Mouse (Mus musculus) G1E (cell line): Measurements from ENCODE around the gene Kif1b. TPM values are rescaled to one million over a fixed set of nuclear protein-coding genes. Genes with fewer than 3 reads are reported as not detected.

Experiments used
- ATAC-seq: 2 replicates; pipeline ENCODE4 v1.8.0; 2016; ENCODE audit warnings: mild to moderate bottlenecking; ENCODE audit not compliant: insufficient number of reproducible peaks, poor library complexity, low FRiP score, severe bottlenecking; ENCODE audit errors: extremely low read depth
- DNase-seq: peaks from one replicate; pipeline ENCODE4 v3.0.0; 2012; ENCODE audit warnings: low spot score
- H3K27me3 ChIP-seq: 2 replicates; pipeline ENCODE4 v1.6.1; 2012; ENCODE audit warnings: mild to moderate bottlenecking, low read length, inconsistent platforms; ENCODE audit not compliant: insufficient read depth
- H3K36me3 ChIP-seq: replicated peaks from 2 replicates; pipeline ENCODE3; 2012; ENCODE audit warnings: mild to moderate bottlenecking, inconsistent platforms
- H3K4me1 ChIP-seq: 2 replicates; pipeline ENCODE4 v1.6.1; 2012; ENCODE audit warnings: low read depth, low read length, inconsistent platforms, mixed read lengths; ENCODE audit not compliant: insufficient read depth
- H3K4me3 ChIP-seq: 2 replicates; pipeline ENCODE4 v1.5.1; 2012; ENCODE audit warnings: low read depth, mild to moderate bottlenecking, inconsistent platforms, low read length, moderate library complexity, mixed read lengths
- H3K9me3 ChIP-seq: replicated peaks from 2 replicates; pipeline ENCODE4 v1.6.1; 2012; ENCODE audit warnings: inconsistent platforms
- CTCF ChIP-seq: IDR thresholded peaks from 2 replicates; pipeline ENCODE4 v1.5.1; 2012; ENCODE audit warnings: low read depth, low read length, inconsistent platforms, mixed read lengths
- GATA1 ChIP-seq: IDR thresholded peaks from 2 replicates; pipeline ENCODE4 v1.6.1; 2012; ENCODE audit warnings: borderline replicate concordance, low read length, inconsistent platforms, mixed read lengths
- GATA2 ChIP-seq: IDR thresholded peaks from 2 replicates; pipeline ENCODE4 v1.6.1; 2012; ENCODE audit warnings: low read depth, low read length, inconsistent platforms, borderline replicate concordance
- POLR2AphosphoS5 ChIP-seq: IDR thresholded peaks from 2 replicates; pipeline ENCODE4 v1.6.1; 2012; ENCODE audit warnings: low read depth, low read length, inconsistent platforms; ENCODE audit not compliant: insufficient replicate concordance
- TAL1 ChIP-seq: conservative IDR thresholded peaks from 2 replicates; pipeline ENCODE4 v1.6.1; 2012; ENCODE audit warnings: low read depth, low read length, inconsistent platforms, mixed read lengths
- polyA plus RNA-seq: library from polyadenylated mRNA; stranded (reverse); fragments of >175 nt; gene quantifications from 2 replicates; pipeline ENCODE4 v1.2.3, GENCODE M21; 2012
- total RNA-seq, 2 experiments: library from RNA; stranded (forward) in 1 of 2; stranded (reverse) in 1 of 2; fragments of 200-1000 nt in 1 of 2; fragments of >200 nt in 1 of 2; fragmentation: Nextera tagmentation in 1 of 2; gene quantifications; 2 replicates each; pipeline ENCODE4 v1.2.3; 2014 to 2017

Kif1b gene
- total and polyA plus RNA-seq, 3 experiments: 2.6 to 43.0 (median 32.7) TPM

GRCm38 (mm10) chr4:149302751-149303150 lies 4.7 kb downstream of the Kif1b start:
- H3K4me1 ChIP-seq: peaks cover 30% of the 10 kb centered on the region
- H3K4me3 ChIP-seq: no peak overlapping the region
- peaks cover 10% of the 10 kb centered on the region for H3K27me3 ChIP-seq
- no peaks in the 10 kb centered on the region for H3K36me3 ChIP-seq
- ATAC-seq (no peak), DNase-seq (no peak)
- no peaks in the 10 kb centered on the region for H3K9me3 ChIP-seq
- TF ChIP-seq TAL1: no peak
- TF ChIP-seq CTCF: no peak
- TF ChIP-seq GATA1: no peak
- no peak for TF ChIP-seq GATA2
- TF ChIP-seq POLR2AphosphoS5: no peak

DNA sequence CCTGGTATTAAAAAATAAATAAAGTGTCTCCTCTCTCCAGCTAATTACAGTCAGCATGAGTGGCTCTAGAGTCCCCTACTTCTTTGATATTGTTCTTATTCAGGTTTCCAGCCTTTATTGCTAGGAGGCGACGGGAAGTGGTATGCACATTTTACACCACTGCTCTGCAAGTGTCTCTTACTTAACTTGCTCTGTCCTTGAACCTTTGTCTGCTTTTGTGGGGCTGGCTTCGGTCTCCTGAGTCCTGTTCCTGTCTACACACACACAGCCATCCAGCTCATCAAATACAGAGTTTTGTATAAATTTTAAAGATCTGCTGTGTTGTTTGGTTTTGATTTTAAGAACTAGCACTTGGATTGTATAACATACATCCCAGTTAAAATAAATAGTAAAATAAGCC lies 5.4 kb downstream of the Kif1b start:
- no peaks in the 10 kb centered on the region for H3K36me3 ChIP-seq
- ATAC-seq (no peak), DNase-seq (no peak)
- peaks cover 10% of the 10 kb centered on the region for H3K27me3 ChIP-seq
- peaks cover 26% of the 10 kb centered on the region for H3K4me1 ChIP-seq
- H3K4me3 ChIP-seq: no peak overlapping the region
- H3K9me3 ChIP-seq: no peaks in the 10 kb centered on the region
- TF ChIP-seq CTCF: no peak
- TF ChIP-seq GATA2: no peak

GRCm38 (mm10) chr4:149296501-149296900 lies 11.0 kb downstream of the Kif1b start:
- TF ChIP-seq POLR2AphosphoS5 (no peak), GATA1 (no peak), GATA2 (no peak), TAL1 (no peak), CTCF (no peak)
- no peak for ATAC-seq

DNA sequence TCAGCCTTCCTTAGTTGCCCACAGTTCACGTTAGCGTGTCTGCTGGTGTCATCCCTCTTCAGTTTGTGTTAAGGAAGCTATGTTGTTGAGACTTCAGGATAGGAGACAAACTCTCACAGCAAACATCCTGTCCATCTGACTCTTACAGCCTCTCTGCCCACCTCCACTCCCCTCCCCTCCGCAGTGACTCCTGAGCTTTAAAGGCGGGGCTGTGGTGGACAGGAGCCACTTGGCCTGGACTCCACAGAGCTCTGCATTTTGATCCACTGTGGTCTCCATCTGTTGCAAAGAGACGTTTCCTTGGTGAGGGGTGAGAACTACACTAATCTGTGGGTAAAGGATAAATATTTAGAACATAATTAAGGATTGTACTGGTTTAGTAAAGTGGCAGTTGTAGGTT lies 14.5 kb downstream of the Kif1b start:
- Histone ChIP-seq H3K4me3 (no peak overlapping the region), H3K36me3 (peaks cover 15% of the 10 kb centered on the region), H3K9me3 (no peaks in the 10 kb centered on the region), H3K27me3 (no peaks in the 10 kb centered on the region), H3K4me1 (peaks cover 6% of the 10 kb centered on the region; the same call in 1 of the 2 replicates)
- no peak for TF ChIP-seq TAL1
- no peak for TF ChIP-seq GATA2
- TF ChIP-seq POLR2AphosphoS5: no peak
- TF ChIP-seq GATA1: no peak
- no peak for TF ChIP-seq CTCF
- DNase-seq (no peak), ATAC-seq (no peak)

More at GRCm38 (mm10) chr4:149296501-149296900, 11.0 kb downstream of the Kif1b start:
- DNase-seq: no peak
- Histone ChIP-seq H3K36me3 (peaks cover 3% of the 10 kb centered on the region), H3K27me3 (no peaks in the 10 kb centered on the region), H3K4me3 (no peak overlapping the region), H3K9me3 (no peaks in the 10 kb centered on the region), H3K4me1 (peaks cover under 1% of the 10 kb centered on the region; the same call in 1 of the 2 replicates)

- Histone ChIP-seq H3K36me3 (peaks cover 17% of the 10 kb centered on the region), H3K9me3 (no peaks in the 10 kb centered on the region), H3K4me1 (peaks cover 6% of the 10 kb centered on the region; the same call in 1 of the 2 replicates), H3K27me3 (no peaks in the 10 kb centered on the region), H3K4me3 (no peak overlapping the region)
- no peak for ATAC-seq
- no peak for DNase-seq
- no peak for TF ChIP-seq CTCF
- TF ChIP-seq GATA1: no peak
- no peak for TF ChIP-seq POLR2AphosphoS5
- no peak for TF ChIP-seq GATA2
- TF ChIP-seq TAL1: no peak
Measured at GRCm38 (mm10) chr4:149291061-149291460, 16.4 kb downstream of the Kif1b start.

- peaks cover 17% of the 10 kb centered on the region for H3K36me3 ChIP-seq
- no peak overlapping the region for H3K4me3 ChIP-seq
- no peaks in the 10 kb centered on the region for H3K27me3 ChIP-seq
- ATAC-seq (no peak), DNase-seq (no peak)
- no peaks in the 10 kb centered on the region for H3K9me3 ChIP-seq
- TF ChIP-seq CTCF: no peak
- no peak for TF ChIP-seq POLR2AphosphoS5
- TF ChIP-seq GATA2: no peak
- TF ChIP-seq GATA1: no peak
- no peak for TF ChIP-seq TAL1
- H3K4me1 ChIP-seq: peaks cover 8% of the 10 kb centered on the region
Measured at GRCm38 (mm10) chr4:149290157-149290750, 17.2 kb downstream of the Kif1b start.
